In the genomic region with DNA sequence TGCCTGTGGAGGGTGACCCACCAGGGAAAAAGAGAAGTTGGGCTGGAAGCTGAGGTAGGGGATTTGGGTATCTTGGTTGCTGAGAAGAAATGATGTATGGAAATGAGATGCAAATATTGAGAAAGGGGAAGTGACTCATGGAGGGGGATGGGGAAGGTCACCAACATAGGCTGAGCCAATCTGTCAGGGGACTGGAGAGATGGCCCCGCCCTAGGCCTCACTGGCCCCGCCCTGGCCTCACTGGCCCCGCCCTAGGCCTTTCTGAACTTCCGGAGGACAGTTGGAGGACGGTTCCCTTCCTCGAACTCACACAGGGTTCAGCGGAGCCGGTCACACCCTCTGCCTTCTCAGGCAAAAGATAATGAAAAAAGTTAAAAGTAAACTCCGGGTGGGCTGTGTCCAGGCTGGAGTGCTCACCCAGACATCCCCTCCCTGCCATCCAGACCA, we compare ENCODE assay signal across 10 mouse cellular contexts. TPM values are rescaled to one million over a fixed set of nuclear protein-coding genes. Genes with fewer than 3 reads are reported as not detected.
A peak's percentile ranks its signal among the peaks of the same experiment; 100 is the strongest.
DNase-seq lines count a peak whose midpoint lies in the region; ATAC-seq and TF ChIP-seq lines count a peak whose summit lies in the region.
"Had no signal": no experiment of that assay in that cellular context is flagged by ENCODE, and none has a peak within 500 bp of the region (broad histone marks: within the 10 kb centered on the region; RNA-seq: fewer than 3 reads in every experiment).

No protein-coding gene starts in this region.

- H3K4me1 ChIP-seq in kidney, embryonic 15.5 days: peaks cover 17% of the 10 kb centered on the region
- H3K4me1 ChIP-seq in MEL (ENCODE audit: control insufficient read depth in 1 of 2, insufficient read depth in 2 of 2, low read length in 2 of 2): peaks cover 7 to 46% of the 10 kb centered on the region in 2 experiments
- peaks cover 89% of the 10 kb centered on the region for H3K4me1 ChIP-seq in erythroblast, embryonic 14.5 days (ENCODE audit: control insufficient read depth)
- peaks cover 99% of the 10 kb centered on the region for H3K4me1 ChIP-seq in liver, embryonic 12.5 days
- H3K4me1 ChIP-seq: neural tube, embryonic 13.5 days had no signal

- H3K36me3 ChIP-seq in kidney, embryonic 15.5 days: no peaks in the 10 kb centered on the region
- peaks cover 0 to 18% of the 10 kb centered on the region in 2 experiments; a peak in 2 of 4 replicates for H3K36me3 ChIP-seq in MEL (ENCODE audit: control insufficient read depth in 1 of 2, insufficient read depth in 2 of 2, low read length in 2 of 2)
- H3K36me3 ChIP-seq in erythroblast, embryonic 14.5 days (ENCODE audit: control insufficient read depth): no peaks in the 10 kb centered on the region; the same call in 1 of the 2 replicates
- H3K36me3 ChIP-seq in liver, embryonic 12.5 days: no peaks in the 10 kb centered on the region
- H3K36me3 ChIP-seq: embryonic facial prominence, embryonic 13.5 days; neural tube, embryonic 13.5 days had no signal

- H3K27me3 ChIP-seq in kidney, embryonic 15.5 days: peaks cover 18% of the 10 kb centered on the region
- H3K27me3 ChIP-seq in MEL (ENCODE audit: control insufficient read depth in 1 of 2, insufficient read depth in 2 of 2, low read length in 2 of 2): no peaks in the 10 kb centered on the region
- H3K27me3 ChIP-seq in erythroblast, embryonic 14.5 days (ENCODE audit: control insufficient read depth): no peaks in the 10 kb centered on the region
- no peaks in the 10 kb centered on the region for H3K27me3 ChIP-seq in liver, embryonic 12.5 days (replicated peaks)

- no peak for TF ChIP-seq RAD21 in MEL (IDR thresholded peaks at IDR 0.05; ENCODE audit: low read depth, low read length)

- H3K9ac ChIP-seq in kidney, embryonic 15.5 days: no peak overlapping the region
- H3K9ac ChIP-seq in MEL (ENCODE audit: control insufficient read depth, low read depth, low read length, poor library complexity, severe bottlenecking): peak overlapping the region; percentile 70
- 0 out of 2 replicates have a peak overlapping the region, but pooled peaks have one; percentile 56 for H3K9ac ChIP-seq in liver, embryonic 12.5 days
- H3K9ac ChIP-seq: neural tube, embryonic 13.5 days had no signal

- H3K4me3 ChIP-seq in kidney, embryonic 15.5 days (replicated peaks): no peak overlapping the region
- H3K4me3 ChIP-seq in MEL (ENCODE audit: control insufficient read depth in 1 of 2, insufficient read depth in 1 of 2, low read depth in 2 of 2, low read length in 2 of 2): peak overlapping the region; percentile 43 to 54
- H3K4me3 ChIP-seq in erythroblast, embryonic 14.5 days (replicated peaks): peak overlapping the region; percentile 51
- H3K4me3 ChIP-seq in liver, embryonic 12.5 days: peak overlapping the region; percentile 2; the same call in 1 of the 2 replicates
- H3K4me3 ChIP-seq: embryonic facial prominence, embryonic 13.5 days; neural tube, embryonic 13.5 days had no signal

- TF ChIP-seq EP300 in MEL (IDR thresholded peaks at IDR 0.05; ENCODE audit: low read depth in 1 of 2, low read length in 2 of 2): peak; percentile 32 to 44; a peak in 3 of 4 replicates

- no peak overlapping the region for H3K4me2 ChIP-seq in kidney, embryonic 15.5 days
- peak overlapping the region; percentile 50 for H3K4me2 ChIP-seq in liver, embryonic 12.5 days
- H3K4me2 ChIP-seq: embryonic facial prominence, embryonic 13.5 days; neural tube, embryonic 13.5 days had no signal

- WGBS in kidney, embryonic 15.5 days: 29% methylated on average over 9 of the region's 9 CpGs
- 4% methylated on average over 9 of the region's 9 CpGs for WGBS in liver, embryonic 12.5 days (ENCODE audit: insufficient replicate concordance)

- H3K27ac ChIP-seq in kidney, embryonic 15.5 days: 0 out of 2 replicates have a peak overlapping the region, but pooled peaks have one; percentile 4
- peak overlapping the region; percentile 83 for H3K27ac ChIP-seq in MEL (ENCODE audit: control insufficient read depth, low read depth, low read length)
- H3K27ac ChIP-seq in liver, embryonic 12.5 days: peak overlapping the region; percentile 87
- H3K27ac ChIP-seq: embryonic facial prominence, embryonic 13.5 days; neural tube, embryonic 13.5 days had no signal

- H3K79me2 ChIP-seq in MEL (ENCODE audit: control insufficient read depth, insufficient read depth, low read length, poor library complexity): no peaks in the 10 kb centered on the region

- ATAC-seq in kidney, embryonic 15.5 days (replicated peaks; ENCODE audit: low FRiP score): peak; percentile 57; the same call in 1 of the 2 replicates
- ATAC-seq in liver, embryonic 12.5 days: peak; percentile 84

- H3K9me3 ChIP-seq in kidney, embryonic 15.5 days (replicated peaks): no peaks in the 10 kb centered on the region
- H3K9me3 ChIP-seq in MEL (replicated peaks; ENCODE audit: insufficient read depth, low read length): no peaks in the 10 kb centered on the region
- H3K9me3 ChIP-seq in erythroblast, embryonic 14.5 days (ENCODE audit: control insufficient read depth, low read length): no peaks in the 10 kb centered on the region
- no peaks in the 10 kb centered on the region for H3K9me3 ChIP-seq in liver, embryonic 12.5 days (replicated peaks)
- H3K9me3 ChIP-seq: embryonic facial prominence, embryonic 13.5 days; neural tube, embryonic 13.5 days had no signal

- peak in 1 of 2 experiments; percentile 78; a peak in 2 of 4 replicates for TF ChIP-seq POLR2A in MEL (IDR thresholded peaks at IDR 0.05; ENCODE audit: control insufficient read depth in 1 of 2, insufficient read depth in 1 of 2, low read depth in 1 of 2, low read length in 2 of 2, poor library complexity in 1 of 2)

- DNase-seq in kidney, adult 9 months: no peak
- DNase-seq in MEL (ENCODE audit: low read depth, low spot score): peak; percentile 98
- peak; percentile 81 for DNase-seq in spleen, adult 12 weeks (ENCODE audit: low spot score)
- no peak for DNase-seq in right cerebral cortex, postnatal 14 days
- no peak for DNase-seq in cerebellum, postnatal 14 days

- TF ChIP-seq CTCF in MEL (IDR thresholded peaks at IDR 0.05 in 2 of 3, conservative IDR thresholded peaks at IDR 0.05 in 1 of 3; ENCODE audit: control insufficient read depth in 1 of 3, insufficient read depth in 1 of 3, low read depth in 2 of 3, low read length in 3 of 3, poor library complexity in 1 of 3, severe bottlenecking in 1 of 3): no peak

TF ChIP-seq in MEL, 35 proteins besides CTCF, POLR2A, EP300 and RAD21 (continues in another document):
- TF ChIP-seq UBTF (IDR thresholded peaks at IDR 0.05; ENCODE audit: borderline replicate concordance, insufficient read depth, low read depth, low read length) (no peak), MAFK (IDR thresholded peaks at IDR 0.05; ENCODE audit: borderline replicate concordance, low read depth, low read length) (0 out of 2 replicates have a peak, but pooled peaks have one; percentile 5), ELF1 (IDR thresholded peaks at IDR 0.05; ENCODE audit: low read depth, low read length) (0 out of 2 replicates have a peak, but pooled peaks have one; percentile 23), POLR2AphosphoS5 (IDR thresholded peaks at IDR 0.05; ENCODE audit: borderline replicate concordance, low read depth, low read length) (no peak), MXI1 (IDR thresholded peaks at IDR 0.05; ENCODE audit: low read depth, low read length) (peak; percentile 12; the same call in 1 of the 2 replicates), JUND (IDR thresholded peaks at IDR 0.05; ENCODE audit: low read depth, low read length) (peak; percentile 80; the same call in 1 of the 2 replicates), SIN3A (IDR thresholded peaks at IDR 0.05; ENCODE audit: low read length) (peak; percentile 64), E2F4 (IDR thresholded peaks at IDR 0.05; ENCODE audit: borderline replicate concordance, low read depth, low read length) (no peak)

RNA-seq across cellular contexts. Expression of a gene that starts 3.0 kb away (rescaled TPM):
- polyA plus RNA-seq in kidney, embryonic 15.5 days (2015; fragmentation: Nextera tagmentation; extraction: Ambion mirVana): 2.5 TPM in 2 replicates
- 0.20 and 0.39 TPM in 2 replicates for total RNA-seq in MEL (2012; rRNA removed)
- polyA plus RNA-seq in MEL (2012; ENCODE audit: insufficient read depth in 1 of 2, insufficient read length in 2 of 2, low read depth in 1 of 2, low replicate concordance in 2 of 2, missing spikeins in 1 of 2): 1 to 10 TPM in 1 of 2 experiments, not detected in 1; 1.1 TPM
- polyA plus RNA-seq in erythroblast, embryonic 14.5 days (2012): 0.12 and 0.40 TPM in 2 replicates
- polyA plus RNA-seq in liver, embryonic 12.5 days (2016; fragmentation: Nextera tagmentation; extraction: Ambion mirVana): 4.1 and 4.6 TPM in 2 replicates

RNA-seq across cellular contexts. Expression of a gene that starts 10.2 kb away (rescaled TPM):
- 135 and 145 TPM in 2 replicates for polyA plus RNA-seq in kidney, embryonic 15.5 days (2015; fragmentation: Nextera tagmentation; extraction: Ambion mirVana)
- 80.2 and 84.9 TPM in 2 replicates for total RNA-seq in MEL (2012; rRNA removed)
- 100 to 1,000 TPM in 1 of 2 experiments, not detected in 1; 212 TPM for polyA plus RNA-seq in MEL (2012; ENCODE audit: insufficient read depth in 1 of 2, insufficient read length in 2 of 2, low read depth in 1 of 2, low replicate concordance in 2 of 2, missing spikeins in 1 of 2)
- polyA plus RNA-seq in erythroblast, embryonic 14.5 days (2012): 40.7 and 52.6 TPM in 2 replicates
- 96.4 and 98.0 TPM in 2 replicates for polyA plus RNA-seq in liver, embryonic 12.5 days (2016; fragmentation: Nextera tagmentation; extraction: Ambion mirVana)

RNA-seq across cellular contexts. Expression of a gene that starts 13.3 kb away (rescaled TPM):
- 0.46 and 0.77 TPM in 2 replicates for polyA plus RNA-seq in kidney, embryonic 15.5 days (2015; fragmentation: Nextera tagmentation; extraction: Ambion mirVana)
- total RNA-seq in MEL (2012; rRNA removed): 0.15 and 1.8 TPM in 2 replicates
- polyA plus RNA-seq in MEL (2012; ENCODE audit: insufficient read depth in 1 of 2, insufficient read length in 2 of 2, low read depth in 1 of 2, low replicate concordance in 2 of 2, missing spikeins in 1 of 2): under 1 TPM in 1 of 2 experiments, not detected in 1; 0.63 TPM
- 0.13 TPM in 1 of 2 replicates, not detected in the other for polyA plus RNA-seq in erythroblast, embryonic 14.5 days (2012)
- 4.4 and 4.9 TPM in 2 replicates for polyA plus RNA-seq in liver, embryonic 12.5 days (2016; fragmentation: Nextera tagmentation; extraction: Ambion mirVana)
- polyA plus RNA-seq: neural tube, embryonic 13.5 days had no signal

RNA-seq across cellular contexts. Expression of a gene that starts 24.7 kb away (rescaled TPM):
- polyA plus RNA-seq in kidney, embryonic 15.5 days (2015; fragmentation: Nextera tagmentation; extraction: Ambion mirVana): 180 and 198 TPM in 2 replicates
- total RNA-seq in MEL (2012; rRNA removed): 84.1 and 90.9 TPM in 2 replicates
- polyA plus RNA-seq in MEL (2012; ENCODE audit: insufficient read depth in 1 of 2, insufficient read length in 2 of 2, low read depth in 1 of 2, low replicate concordance in 2 of 2, missing spikeins in 1 of 2): 100 to 1,000 TPM in 1 of 2 experiments, not detected in 1; 189 TPM
- 13.3 and 13.4 TPM in 2 replicates for polyA plus RNA-seq in erythroblast, embryonic 14.5 days (2012)
- polyA plus RNA-seq in liver, embryonic 12.5 days (2016; fragmentation: Nextera tagmentation; extraction: Ambion mirVana): 114 and 115 TPM in 2 replicates

RNA-seq across cellular contexts. Expression of a gene that starts 41.3 kb away (rescaled TPM):
- polyA plus RNA-seq in kidney, embryonic 15.5 days (2015; fragmentation: Nextera tagmentation; extraction: Ambion mirVana): 65.5 and 75.3 TPM in 2 replicates
- 12.6 and 13.7 TPM in 2 replicates for total RNA-seq in MEL (2012; rRNA removed)
- 10 to 100 TPM in 1 of 2 experiments, not detected in 1; 19.5 TPM for polyA plus RNA-seq in MEL (2012; ENCODE audit: insufficient read depth in 1 of 2, insufficient read length in 2 of 2, low read depth in 1 of 2, low replicate concordance in 2 of 2, missing spikeins in 1 of 2)
- polyA plus RNA-seq in erythroblast, embryonic 14.5 days (2012): 0.29 and 0.32 TPM in 2 replicates
- 19.6 and 24.2 TPM in 2 replicates for polyA plus RNA-seq in liver, embryonic 12.5 days (2016; fragmentation: Nextera tagmentation; extraction: Ambion mirVana)

Comparison
In these comparisons a context has a peak if more than half of its experiments do, and no peak if none do; other contexts are left out.
1. H3K27ac ChIP-seq: peak in every context shown above with its lines; median percentile 87 in liver, embryonic 12.5 days; 83 in MEL; 4 in kidney, embryonic 15.5 days.
2. DNase-seq: peak in MEL (single experiment) and spleen, adult 12 weeks (single experiment); none in kidney, adult 9 months (single experiment), right cerebral cortex, postnatal 14 days (single experiment) and cerebellum, postnatal 14 days (0 of 2).